Mouse (Mus musculus) kidney, postnatal 25 days (tissue): ENCODE results near the gene Fmnl1.

Experiments used
- DNase-seq, 2 experiments: peaks; one replicate each; pipeline ENCODE4 v3.0.0; 2021; ENCODE audit warnings: mixed read lengths in 2 of 2

Gene Fmnl1

DNA sequence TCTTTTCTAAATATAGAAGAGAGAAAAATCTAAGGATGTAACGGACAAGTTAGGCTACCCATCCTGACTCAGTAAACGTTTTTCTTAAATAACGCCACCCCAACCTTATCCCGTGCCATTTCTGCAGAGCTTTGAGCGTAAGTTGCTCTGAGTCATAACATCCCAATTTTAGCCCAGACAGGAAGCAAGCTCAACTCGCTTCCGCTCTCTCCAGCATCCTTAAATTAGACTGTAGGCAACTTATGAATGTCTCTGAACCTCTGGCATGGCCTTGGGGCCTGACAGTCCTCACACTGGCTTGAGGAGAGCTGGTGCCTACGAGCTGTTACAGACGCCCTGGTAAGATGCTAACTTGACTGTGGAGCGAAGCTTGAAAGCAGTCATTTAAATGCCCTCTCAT lies 52.5 kb downstream of the Fmnl1 start:
- peak in 1 of 2 experiments; percentile 18 for DNase-seq

DNA sequence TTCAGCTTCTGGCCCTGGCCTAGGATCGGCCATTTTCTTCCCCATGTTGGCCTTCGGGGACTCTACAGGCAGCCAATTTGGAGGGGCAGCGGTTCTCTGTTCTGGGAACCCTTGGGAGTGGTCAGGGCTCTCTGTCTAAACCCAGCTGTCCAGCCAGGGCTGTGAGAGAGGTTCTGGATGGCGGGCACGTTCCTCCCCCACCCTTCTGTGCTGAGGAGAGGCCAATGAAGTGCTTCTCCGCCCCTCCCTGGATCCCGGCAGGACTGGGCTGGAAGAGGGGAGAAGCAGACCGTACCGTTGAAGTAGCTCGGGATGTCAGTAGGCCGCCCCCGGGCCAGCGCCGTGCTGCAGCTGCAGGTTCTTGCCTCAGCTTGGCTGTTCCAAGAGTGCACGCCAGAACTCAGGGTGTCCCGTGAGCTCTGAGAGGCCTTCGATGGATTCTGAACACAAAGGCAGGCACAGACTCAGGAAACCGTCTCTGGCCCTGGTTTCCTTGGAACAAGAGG lies 53.1 kb downstream of the Fmnl1 start:
- DNase-seq = peak; percentile 21 to 53

DNA sequence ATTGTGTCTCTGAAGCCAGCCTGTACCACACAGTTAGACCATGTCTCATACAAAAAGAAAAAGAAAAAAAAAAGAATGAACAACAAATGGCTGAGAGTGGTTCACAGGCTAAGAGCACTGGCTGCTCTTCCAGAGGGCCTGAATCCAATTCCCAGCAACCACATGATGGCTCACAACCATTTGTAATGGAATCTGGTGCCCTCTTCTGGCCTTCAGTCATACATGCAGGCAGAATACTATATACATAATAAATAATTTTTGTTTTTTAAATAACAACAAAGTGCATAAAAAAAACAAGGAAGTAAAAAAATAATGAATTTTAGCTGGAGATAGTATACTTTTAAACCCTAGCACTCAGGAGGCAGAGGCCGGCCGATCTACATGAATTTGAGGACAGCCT lies 58.7 kb downstream of the Fmnl1 start:
- DNase-seq = no peak

DNA sequence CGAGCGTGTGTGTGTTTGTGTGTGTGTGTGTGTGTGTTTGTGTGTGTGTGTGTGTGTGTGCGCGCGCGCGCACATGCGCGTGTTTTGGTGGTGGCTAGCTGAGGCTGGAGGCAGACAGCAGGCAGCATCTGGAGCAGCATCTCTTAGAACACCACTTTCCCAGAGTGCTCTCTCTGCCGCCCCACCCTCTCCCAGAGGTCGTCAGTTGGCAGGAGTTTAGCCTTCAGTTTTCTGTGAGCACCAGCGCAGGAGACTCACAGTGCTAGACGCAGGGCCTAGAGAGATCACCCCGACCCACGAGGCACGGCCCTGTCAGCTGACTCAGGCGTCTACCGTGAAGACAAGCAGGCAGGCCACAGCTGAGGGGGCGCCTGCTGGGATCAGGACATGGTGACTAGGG lies 59.7 kb downstream of the Fmnl1 start:
- DNase-seq = peak in 1 of 2 experiments; percentile 17

DNA sequence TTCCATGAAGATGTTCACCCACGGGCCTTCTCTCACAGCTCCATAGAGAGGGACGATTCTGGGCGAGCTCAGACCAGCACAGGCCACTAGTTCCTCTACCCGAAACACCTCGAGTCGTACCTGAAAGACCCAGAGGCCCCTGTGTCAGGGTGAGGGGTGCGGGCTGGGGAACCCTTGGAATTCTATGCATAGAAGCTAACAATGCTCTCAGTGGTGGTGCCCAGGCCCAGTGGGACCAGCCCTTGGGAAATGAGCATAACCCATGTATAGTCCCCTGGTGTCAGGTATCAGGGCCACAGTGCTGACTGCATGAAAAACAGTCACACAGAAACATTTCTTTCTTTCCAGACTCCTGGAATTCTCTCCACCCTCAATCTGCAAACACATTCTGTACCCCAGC lies 60.5 kb downstream of the Fmnl1 start:
- DNase-seq = no peak

DNA sequence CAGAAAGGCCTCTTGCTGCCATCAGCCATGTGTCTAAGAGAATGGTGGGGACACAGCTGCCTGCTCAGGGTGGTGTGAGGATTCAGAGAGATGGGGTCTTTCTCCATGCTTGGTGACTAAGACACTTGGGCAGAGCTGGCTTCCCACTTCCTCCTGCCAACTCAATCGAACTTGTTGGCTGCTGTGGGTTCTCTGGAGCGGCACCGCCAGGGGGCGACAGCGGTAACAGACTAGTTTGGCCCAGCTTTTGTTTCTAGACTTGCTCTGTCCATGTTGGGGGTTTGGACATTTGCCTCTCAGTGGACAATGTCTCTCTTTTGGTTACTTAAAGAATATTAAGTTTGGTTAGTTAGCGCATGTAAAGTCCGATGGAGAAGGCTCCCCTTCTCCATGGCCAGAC lies 62.1 kb downstream of the Fmnl1 start:
- peak; percentile 87 to 94 for DNase-seq

DNA sequence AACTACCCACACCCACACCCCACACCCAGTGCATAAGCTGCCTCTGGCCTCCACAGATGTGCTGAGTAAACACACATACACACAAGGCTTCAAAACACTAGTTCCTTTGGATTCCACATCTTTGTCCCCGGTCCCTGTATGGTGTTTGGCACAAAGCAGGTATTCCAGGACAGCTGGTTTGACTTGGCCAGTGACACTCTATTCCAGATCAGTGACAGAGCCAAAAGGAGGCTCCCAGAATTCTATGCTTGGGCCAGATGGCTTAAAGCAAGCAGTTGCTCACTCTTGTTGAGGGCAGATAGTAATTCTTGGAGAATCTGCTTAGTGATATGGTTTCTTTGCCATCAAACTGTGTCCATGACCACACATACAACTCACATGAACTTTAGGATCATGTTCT lies 63.5 kb downstream of the Fmnl1 start:
- no peak for DNase-seq

DNA sequence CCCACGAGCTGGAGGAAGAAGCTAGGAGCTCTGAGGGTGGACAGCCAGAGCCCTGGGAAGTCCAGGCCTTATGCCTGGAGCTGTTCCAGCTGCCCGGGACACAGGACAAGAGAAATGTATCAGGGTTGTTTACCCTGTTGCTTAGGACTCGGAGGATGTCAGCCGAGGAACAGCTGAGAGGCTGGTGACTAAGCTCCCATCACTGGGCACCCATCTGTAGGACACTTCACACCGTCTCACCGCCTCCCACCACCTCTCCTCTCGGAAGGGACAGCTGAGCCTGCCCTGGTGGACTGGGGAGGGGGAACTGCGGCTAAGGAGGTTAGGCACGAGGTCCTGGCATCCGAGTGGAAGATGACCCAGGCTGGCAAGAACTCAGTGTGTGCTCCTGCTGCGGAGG lies 64.8 kb downstream of the Fmnl1 start:
- DNase-seq = peak; percentile 28 to 65

DNA sequence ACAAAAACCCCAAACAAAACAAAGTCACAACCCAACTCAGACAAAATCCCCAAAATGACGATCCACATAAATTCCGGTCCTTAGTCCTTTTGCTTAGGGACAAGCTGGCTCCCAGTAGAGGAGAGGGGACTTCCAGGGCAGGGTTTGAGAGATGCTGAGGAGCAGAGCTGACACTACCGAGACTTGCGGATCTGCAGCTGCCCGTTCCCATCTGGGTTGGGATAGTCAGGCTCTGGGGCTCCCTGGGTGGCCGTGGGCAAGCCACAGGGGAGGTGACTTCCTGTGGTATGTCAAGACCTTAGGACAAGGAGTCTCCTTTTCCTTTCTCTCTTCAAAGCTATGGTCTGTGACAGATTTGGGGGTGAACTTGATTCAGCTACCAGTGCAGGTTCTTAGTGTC lies 65.5 kb downstream of the Fmnl1 start:
- no peak for DNase-seq

DNA sequence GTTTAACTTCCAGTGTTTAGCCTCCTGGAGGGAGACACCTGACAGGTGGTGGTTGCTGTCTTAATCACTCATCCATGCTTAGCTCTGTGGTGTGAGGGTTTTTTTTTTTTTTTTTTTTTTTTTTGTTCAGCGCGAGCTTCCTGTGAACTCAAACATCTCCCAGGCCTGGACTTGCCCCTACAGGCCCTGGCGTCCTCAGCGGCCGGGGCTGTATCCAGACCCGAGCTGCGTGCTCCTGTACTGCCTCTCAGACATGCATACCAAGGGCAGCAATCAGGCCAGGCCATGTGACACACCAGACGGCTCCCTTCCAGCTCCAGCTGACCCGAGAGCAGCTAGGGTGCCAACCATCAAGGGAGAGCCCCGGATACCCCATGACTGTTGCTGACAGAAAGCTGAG lies 66.0 kb downstream of the Fmnl1 start:
- peak; percentile 29 to 65 for DNase-seq

DNA sequence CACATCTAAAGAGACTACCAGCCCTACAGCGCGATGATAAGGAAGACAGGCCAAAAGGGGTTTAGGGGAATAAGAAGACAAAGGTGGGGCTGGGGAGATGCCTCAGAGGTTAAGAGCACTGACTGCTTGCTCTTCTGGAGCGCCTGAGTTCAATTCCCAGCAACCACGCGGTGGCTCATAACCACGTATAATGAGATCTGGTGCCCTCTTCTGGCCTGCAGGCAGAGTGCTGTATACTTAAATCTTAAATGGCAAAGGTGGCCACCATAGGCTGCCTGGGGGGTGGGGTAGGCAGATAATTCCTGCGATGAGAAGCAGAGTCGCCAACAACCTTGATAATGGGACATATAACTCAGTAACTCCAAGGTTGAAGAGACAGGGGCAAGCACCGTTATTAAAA lies 66.8 kb downstream of the Fmnl1 start:
- DNase-seq = no peak

DNA sequence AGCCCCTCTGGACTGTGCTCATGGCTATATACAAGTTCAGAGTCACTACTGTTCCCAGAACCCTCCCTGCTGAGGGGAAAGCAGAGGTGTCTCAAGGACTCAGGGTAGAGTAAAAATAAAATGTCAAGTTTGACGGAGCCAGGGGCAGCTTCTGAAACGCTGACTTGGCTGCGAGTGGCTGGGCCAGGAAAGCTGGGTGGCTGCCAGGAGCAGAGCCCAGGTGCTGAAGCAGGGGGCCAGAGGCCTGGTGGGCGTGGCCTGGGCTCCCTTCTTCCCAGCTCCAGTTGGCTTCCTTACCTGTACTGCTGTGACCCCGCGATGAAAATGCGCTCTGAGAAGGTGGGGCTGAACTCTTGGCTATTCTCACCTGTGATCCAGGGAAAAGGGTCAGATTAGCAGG lies 69.8 kb downstream of the Fmnl1 start:
- DNase-seq = peak; percentile 77 to 88

DNA sequence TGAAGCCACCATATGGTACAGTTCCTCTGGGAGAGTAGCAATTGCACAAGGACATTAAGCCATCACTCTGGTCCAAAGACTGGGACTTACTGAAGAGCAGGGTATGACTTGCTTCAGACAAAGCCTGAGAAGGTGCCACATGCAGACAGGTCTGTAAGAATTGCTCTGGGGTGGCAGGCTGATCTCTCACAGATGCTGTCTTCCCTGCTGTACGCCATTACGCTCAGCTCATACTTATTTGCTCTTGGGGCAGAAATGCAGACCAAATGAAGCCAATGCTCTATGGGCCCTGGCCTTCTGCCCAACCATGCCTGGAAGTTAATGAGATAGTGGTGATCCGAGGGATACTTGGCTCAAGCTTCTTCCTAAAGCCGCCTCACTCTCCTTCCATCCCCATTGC lies 73.9 kb downstream of the Fmnl1 start:
- peak; percentile 34 to 47 for DNase-seq

DNA sequence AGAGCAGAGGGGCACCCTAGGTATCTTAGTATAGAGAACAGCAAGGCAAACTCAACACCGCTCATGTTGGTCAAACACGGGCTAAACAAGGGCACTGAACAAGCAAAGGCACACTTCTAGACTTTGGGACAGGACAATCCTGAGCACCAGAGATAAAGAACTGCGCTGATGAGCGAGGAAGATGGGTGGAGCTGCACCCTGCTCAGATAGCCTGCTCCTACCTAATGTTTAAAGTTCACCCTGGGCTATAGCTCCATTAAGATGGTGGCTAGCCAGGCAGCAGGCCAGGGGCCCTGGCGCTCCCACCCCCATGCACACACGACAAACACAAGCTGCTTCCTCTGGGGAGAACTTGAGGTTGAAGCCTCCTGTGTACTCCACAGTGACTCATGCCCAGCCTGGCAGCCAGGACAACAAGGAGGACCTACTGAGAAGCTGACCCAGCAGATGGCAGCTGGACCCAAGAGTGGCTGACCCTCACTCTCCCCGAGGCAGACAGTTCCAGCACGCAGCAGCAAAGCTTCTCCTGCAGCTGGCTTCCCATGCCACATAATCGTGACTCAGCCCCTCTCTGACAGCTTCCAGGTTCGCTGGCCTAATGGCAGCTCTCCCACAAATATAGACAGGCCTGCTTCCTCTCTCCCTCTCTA lies 75.3 kb downstream of the Fmnl1 start:
- peak in 1 of 2 experiments; percentile 51 for DNase-seq

DNA sequence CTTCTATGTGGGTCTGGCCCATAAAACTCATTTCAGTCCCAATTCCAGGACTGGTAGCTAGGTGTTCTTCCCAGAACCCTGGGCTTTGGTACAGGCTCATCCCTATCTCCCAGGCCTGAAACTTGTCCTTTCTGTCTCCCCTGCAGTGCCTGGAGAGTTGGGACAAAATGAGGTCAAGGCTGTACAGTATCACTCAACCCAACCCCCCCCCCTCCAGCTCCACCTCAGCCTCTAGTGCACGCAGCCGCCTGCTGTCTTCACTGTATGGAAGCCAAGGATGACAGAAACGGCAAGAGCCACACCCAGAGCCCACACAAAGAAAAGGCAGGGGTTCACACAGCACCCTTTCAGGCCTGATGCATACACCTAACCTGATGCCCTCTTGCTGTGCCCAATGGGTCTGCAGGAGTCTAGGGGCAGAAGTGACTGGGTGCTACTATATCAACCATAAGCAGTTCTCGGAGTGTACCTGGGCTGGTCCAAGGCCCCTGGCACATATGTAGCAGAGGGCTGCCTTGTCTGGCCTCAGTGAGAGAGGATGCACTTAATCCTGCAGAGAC lies 75.9 kb downstream of the Fmnl1 start:
- DNase-seq = peak in 1 of 2 experiments; percentile 30

DNA sequence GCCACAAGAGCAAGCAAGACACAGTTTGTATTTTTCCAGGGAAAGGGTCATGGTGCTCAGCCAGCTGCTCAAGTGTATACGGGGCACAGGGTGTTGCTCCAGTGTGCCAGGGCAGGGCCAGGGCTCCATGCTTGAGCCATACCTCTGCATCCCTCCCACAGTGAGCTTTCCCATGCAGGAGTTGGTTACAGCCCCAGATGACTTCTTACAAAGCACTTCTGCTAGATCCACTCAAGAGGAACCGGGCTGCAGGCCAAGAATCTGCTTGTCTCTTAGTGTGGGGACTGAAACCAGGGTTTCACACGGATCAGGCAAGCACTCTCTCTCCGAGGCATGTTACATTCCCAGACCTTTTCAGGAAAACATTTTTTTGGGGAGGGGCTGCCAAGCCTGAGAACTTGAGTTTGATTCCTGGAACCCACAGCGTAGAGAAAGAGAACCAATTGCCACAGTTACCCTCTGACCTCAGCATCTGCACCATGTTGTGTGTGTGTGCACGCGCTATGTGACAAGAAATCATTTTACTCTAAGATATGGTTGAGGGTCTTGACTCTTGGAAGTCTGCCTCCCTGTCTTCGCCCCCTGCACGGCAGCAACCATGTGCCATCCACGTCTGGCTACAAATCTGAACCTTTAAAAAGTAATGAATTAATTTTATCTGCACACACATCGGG lies 76.7 kb downstream of the Fmnl1 start:
- peak; percentile 90 to 92 for DNase-seq
